Mouse (Mus musculus): ENCODE measurements at regions not wholly inside any gene's neighbourhood (a gene's known extent, or its start where the extent isn't known, plus 50 kb on each side); places are given as distances from the start of the nearest gene placed in this dataset.
"Not testable (repeated sequence)": the region's sequence is repeated elsewhere in the genome, so short reads cannot be mapped to it uniquely, and the experiment has no call there.

GRCm38 (mm10) chr10:26585106-26585505 is 168.1 kb upstream of the Arhgap18 start:
- no peak for DNase-seq

DNA sequence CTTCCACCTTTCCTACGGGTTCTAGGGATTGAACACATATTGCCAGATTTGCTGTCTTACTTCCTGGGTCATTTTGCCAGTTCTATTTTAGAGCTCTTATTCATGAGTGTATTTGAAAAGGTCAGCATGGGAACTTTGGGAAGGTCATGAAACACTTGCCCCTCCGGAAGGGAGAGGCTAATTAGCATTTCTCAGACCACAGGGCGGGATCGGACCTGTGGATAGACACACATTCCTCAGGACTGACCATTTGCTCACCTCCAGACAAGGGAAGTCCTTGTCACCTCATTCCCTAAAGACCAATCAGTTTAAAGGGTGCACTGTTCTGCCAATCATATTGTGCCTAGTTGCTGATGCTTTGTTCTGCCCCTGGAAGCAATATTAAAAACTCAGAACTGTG is 146.1 kb upstream of the Arhgap18 start:
- DNase-seq: not testable (repeated sequence)

- no peak for DNase-seq
Measured at GRCm38 (mm10) chr10:26611246-26611645, 142.0 kb upstream of the Arhgap18 start.

GRCm38 (mm10) chr10:26630196-26630760 is 122.9 kb upstream of the Arhgap18 start:
- DNase-seq: no peak

DNA sequence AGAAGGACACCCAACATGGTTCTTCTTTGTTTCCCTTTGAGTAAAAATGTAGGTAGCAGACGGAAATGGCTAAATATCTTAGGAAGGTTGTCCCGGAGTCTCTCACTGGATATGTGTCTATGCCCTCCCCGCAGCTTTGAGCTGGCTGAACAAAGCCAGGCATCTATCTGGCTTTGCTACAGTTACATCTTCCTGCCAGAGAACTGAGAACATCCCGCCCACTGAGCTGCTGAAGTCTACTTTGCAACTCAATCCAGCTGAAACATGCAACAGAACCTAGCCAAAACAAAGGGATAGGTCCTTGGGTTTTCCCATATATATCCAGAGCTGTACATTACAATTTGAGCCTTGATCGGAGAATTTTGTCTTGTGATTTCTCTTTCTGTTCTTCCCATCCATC is 121.0 kb upstream of the Arhgap18 start:
- no peak for DNase-seq

GRCm38 (mm10) chr10:26637459-26637858 is 115.8 kb upstream of the Arhgap18 start:
- DNase-seq: peak; percentile 65

GRCm38 (mm10) chr10:26638056-26638455 is 115.2 kb upstream of the Arhgap18 start:
- DNase-seq: peak; percentile 64

DNA sequence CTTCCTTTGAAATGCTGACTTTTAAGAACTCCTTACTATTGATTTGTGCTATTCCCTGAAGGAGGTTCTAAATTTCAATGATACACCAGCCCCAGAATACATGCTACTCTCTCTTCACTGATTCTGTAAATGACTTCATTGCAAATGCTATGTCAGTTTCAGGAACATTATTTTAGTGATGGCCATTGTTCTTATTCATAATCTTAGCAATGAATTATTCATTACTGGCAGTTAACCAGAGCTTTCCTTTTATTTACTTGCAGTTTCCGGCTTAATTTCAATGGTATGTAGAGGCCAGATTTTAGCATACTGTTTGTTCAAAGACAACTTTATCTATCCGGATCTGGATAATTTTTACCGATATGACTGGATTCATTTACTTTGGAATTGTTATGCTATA is 114.1 kb upstream of the Arhgap18 start:
- DNase-seq: no peak

DNA sequence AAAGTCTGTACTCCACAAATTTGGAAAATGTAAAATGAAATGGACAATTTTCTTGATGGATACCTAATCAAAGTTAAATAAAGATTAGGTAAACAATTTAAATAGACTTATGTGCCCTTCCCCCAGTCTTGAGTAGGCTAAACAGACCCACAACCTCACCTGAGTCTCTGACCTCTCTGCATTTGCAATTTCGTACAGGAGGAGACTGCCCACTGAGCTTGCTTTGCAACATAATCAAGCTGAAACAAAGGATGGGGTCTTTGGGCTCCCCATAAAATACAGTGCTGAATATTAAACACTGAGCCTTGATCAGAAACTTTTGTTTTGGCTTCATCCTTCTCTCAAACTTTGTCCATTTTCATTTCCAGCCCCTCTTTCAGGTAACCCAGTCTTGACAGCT is 100.1 kb upstream of the Arhgap18 start:
- DNase-seq: no peak

DNA sequence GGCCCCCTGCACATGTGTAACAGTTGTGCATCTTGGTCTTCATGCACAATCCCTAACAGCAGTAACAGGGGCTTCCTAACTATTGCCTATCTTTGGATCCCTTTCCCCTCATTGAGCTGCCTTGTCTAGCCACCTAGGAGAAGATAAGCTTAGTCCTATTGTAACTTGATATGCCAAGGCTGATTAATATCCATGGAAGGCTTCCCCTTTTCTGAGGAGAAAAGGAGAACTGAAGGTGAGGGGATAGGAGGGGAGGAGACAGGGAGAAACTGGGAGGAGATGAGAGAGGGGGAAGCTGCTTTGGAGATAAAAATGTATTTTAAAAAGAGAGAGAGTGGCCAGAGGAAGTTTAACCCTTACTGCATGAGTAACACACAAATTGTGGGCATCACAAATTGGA is 89.0 kb upstream of the Arhgap18 start:
- DNase-seq: no peak

GRCm38 (mm10) chr10:26679500-26680227 is 73.6 kb upstream of the Arhgap18 start:
- no peak for DNase-seq

DNA sequence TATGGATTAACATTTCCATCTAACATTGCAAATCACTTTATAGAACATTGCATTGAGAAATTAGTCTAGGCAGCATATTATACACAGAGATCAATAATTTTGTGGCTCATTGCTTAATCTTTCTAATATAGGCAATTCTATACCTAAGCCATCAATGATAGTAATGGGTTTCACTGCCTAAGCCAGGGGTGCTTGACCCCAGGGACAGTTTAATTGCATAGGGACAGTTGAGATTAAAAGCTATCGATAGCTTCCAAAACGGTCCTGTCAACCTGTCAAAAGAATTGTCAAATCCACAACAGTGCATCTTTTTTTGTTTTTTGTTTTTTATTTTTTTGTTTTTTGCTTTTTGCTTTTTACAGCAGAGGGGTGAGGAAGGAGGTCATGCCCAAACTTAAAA is 58.5 kb upstream of the Arhgap18 start:
- DNase-seq: no peak

- no peak for DNase-seq
Measured at GRCm38 (mm10) chr10:26695212-26695933, 57.8 kb upstream of the Arhgap18 start.

Measured in heart, adult 11 months (tissue).